Mouse (Mus musculus): ENCODE data around the gene Fam102a. TPM values are rescaled to one million over a fixed set of nuclear protein-coding genes. Genes with fewer than 3 reads are reported as not detected.

Fam102a gene
- polyA plus RNA-seq, 1 experiment from 2014 or later = 8.4 TPM

GRCm38 (mm10) chr2:32606161-32607142, 71.3 kb downstream of the Fam102a start:
- DNase-seq (ENCODE audit: low spot score) = peak; percentile 76

- DNase-seq (ENCODE audit: low spot score) = peak; percentile 37
Observed at GRCm38 (mm10) chr2:32607262-32607947, 72.3 kb downstream of the Fam102a start.

- no peak for DNase-seq (ENCODE audit: low spot score)
Observed at GRCm38 (mm10) chr2:32608141-32608777, 73.1 kb downstream of the Fam102a start.

- DNase-seq (ENCODE audit: low spot score) = peak; percentile 47
Observed at GRCm38 (mm10) chr2:32608778-32609435, 73.8 kb downstream of the Fam102a start.

- DNase-seq (ENCODE audit: low spot score) = peak; percentile 59
Observed at GRCm38 (mm10) chr2:32610610-32611229, 75.6 kb downstream of the Fam102a start.

- DNase-seq (ENCODE audit: low spot score) = no peak
Observed at GRCm38 (mm10) chr2:32612274-32612673, 77.1 kb downstream of the Fam102a start.

GRCm38 (mm10) chr2:32617109-32617508, 82.0 kb downstream of the Fam102a start:
- no peak for DNase-seq (ENCODE audit: low spot score)

GRCm38 (mm10) chr2:32617601-32618000, 82.5 kb downstream of the Fam102a start:
- DNase-seq (ENCODE audit: low spot score) = no peak

GRCm38 (mm10) chr2:32618051-32618450, 82.9 kb downstream of the Fam102a start:
- DNase-seq (ENCODE audit: low spot score) = no peak

Other genes starting within 250 kb of the Fam102a start
- 11.6 and 15.4 TPM in 2 replicates for gene Golga2, start 247.9 kb upstream of the Fam102a start, polyA plus RNA-seq (2015; fragmentation: Nextera tagmentation; extraction: Ambion mirVana)
- 429 and 466 TPM in 2 replicates for gene Swi5, start 247.3 kb upstream of the Fam102a start, polyA plus RNA-seq (2015; fragmentation: Nextera tagmentation; extraction: Ambion mirVana)
- 30.5 and 37.6 TPM in 2 replicates for gene Ciz1, start 183.0 kb upstream of the Fam102a start, polyA plus RNA-seq (2015; fragmentation: Nextera tagmentation; extraction: Ambion mirVana)
- 0.69 and 0.83 TPM in 2 replicates for gene Dnm1, start 182.0 kb upstream of the Fam102a start, polyA plus RNA-seq (2015; fragmentation: Nextera tagmentation; extraction: Ambion mirVana)
- gene 1110008P14Rik, start 153.4 kb upstream of the Fam102a start, polyA plus RNA-seq (2015; fragmentation: Nextera tagmentation; extraction: Ambion mirVana) = 66.9 and 77.3 TPM in 2 replicates
- 4.3 and 6.3 TPM in 2 replicates for gene Lcn2, start 147.1 kb upstream of the Fam102a start, polyA plus RNA-seq (2015; fragmentation: Nextera tagmentation; extraction: Ambion mirVana)
- gene Ptges2, start 139.4 kb upstream of the Fam102a start, polyA plus RNA-seq (2015; fragmentation: Nextera tagmentation; extraction: Ambion mirVana) = 17.8 and 18.5 TPM in 2 replicates
- 5.4 and 6.2 TPM in 2 replicates for gene Naif1, start 84.9 kb upstream of the Fam102a start, polyA plus RNA-seq (2015; fragmentation: Nextera tagmentation; extraction: Ambion mirVana)
- gene Slc25a25, start 83.9 kb upstream of the Fam102a start, polyA plus RNA-seq (2015; fragmentation: Nextera tagmentation; extraction: Ambion mirVana) = 16.3 and 18.9 TPM in 2 replicates
- gene Dpm2, start 35.5 kb downstream of the Fam102a start, polyA plus RNA-seq (2015; fragmentation: Nextera tagmentation; extraction: Ambion mirVana) = 126 and 129 TPM in 2 replicates
- 0.28 and 0.31 TPM in 2 replicates for gene Pip5kl1, start 39.5 kb downstream of the Fam102a start, polyA plus RNA-seq (2015; fragmentation: Nextera tagmentation; extraction: Ambion mirVana)
- gene 9430097D07Rik, start 40.4 kb downstream of the Fam102a start, polyA plus RNA-seq (2015; fragmentation: Nextera tagmentation; extraction: Ambion mirVana) = 0.08 TPM in 1 of 2 replicates, not detected in the other
- 24.3 and 25.3 TPM in 2 replicates for gene St6galnac4, start 51.8 kb downstream of the Fam102a start, polyA plus RNA-seq (2015; fragmentation: Nextera tagmentation; extraction: Ambion mirVana)
- gene St6galnac6, start 64.4 kb downstream of the Fam102a start, polyA plus RNA-seq (2015; fragmentation: Nextera tagmentation; extraction: Ambion mirVana) = 5.5 and 5.7 TPM in 2 replicates
- gene Ak1, start 86.4 kb downstream of the Fam102a start, polyA plus RNA-seq (2015; fragmentation: Nextera tagmentation; extraction: Ambion mirVana) = 2.0 and 2.4 TPM in 2 replicates
- gene Eng, start 111.3 kb downstream of the Fam102a start, polyA plus RNA-seq (2015; fragmentation: Nextera tagmentation; extraction: Ambion mirVana) = 25.9 and 28.5 TPM in 2 replicates
- 21.0 and 24.1 TPM in 2 replicates for gene Fpgs, start 168.8 kb downstream of the Fam102a start, polyA plus RNA-seq (2015; fragmentation: Nextera tagmentation; extraction: Ambion mirVana)
- gene Cdk9, start 177.7 kb downstream of the Fam102a start, polyA plus RNA-seq (2015; fragmentation: Nextera tagmentation; extraction: Ambion mirVana) = 125 and 146 TPM in 2 replicates
- gene Sh2d3c, start 185.7 kb downstream of the Fam102a start, polyA plus RNA-seq (2015; fragmentation: Nextera tagmentation; extraction: Ambion mirVana) = 20.7 and 23.4 TPM in 2 replicates
- 0.26 and 0.44 TPM in 2 replicates for gene 6330409D20Rik, start 205.7 kb downstream of the Fam102a start, polyA plus RNA-seq (2015; fragmentation: Nextera tagmentation; extraction: Ambion mirVana)
- gene Tor2a, start 221.9 kb downstream of the Fam102a start, polyA plus RNA-seq (2015; fragmentation: Nextera tagmentation; extraction: Ambion mirVana) = 86.3 and 91.9 TPM in 2 replicates
- 0.69 and 0.95 TPM in 2 replicates for gene Ttc16, start 240.3 kb downstream of the Fam102a start, polyA plus RNA-seq (2015; fragmentation: Nextera tagmentation; extraction: Ambion mirVana)
- gene Ptrh1, start 240.5 kb downstream of the Fam102a start, polyA plus RNA-seq (2015; fragmentation: Nextera tagmentation; extraction: Ambion mirVana) = 25.7 and 26.5 TPM in 2 replicates
- 4.4 and 4.7 TPM in 2 replicates for gene Cfap157, start 249.1 kb downstream of the Fam102a start, polyA plus RNA-seq (2015; fragmentation: Nextera tagmentation; extraction: Ambion mirVana)